Mouse (Mus musculus) myocyte (in vitro differentiated cells): ENCODE results near the gene Sgsm2. TPM values are rescaled to one million over a fixed set of nuclear protein-coding genes. Genes with fewer than 3 reads are reported as not detected.

Experiments used
- H3K27me3 ChIP-seq: one replicate; pipeline ENCODE4 v1.6.1; 2011; ENCODE audit not compliant: control insufficient read depth, insufficient read depth, insufficient read length
- H3K36me3 ChIP-seq: one replicate; pipeline ENCODE4 v1.6.1; 2011; ENCODE audit not compliant: control insufficient read depth, insufficient read depth
- H3K4me2 ChIP-seq: one replicate; pipeline ENCODE4 v1.6.1; 2011; ENCODE audit warnings: low read depth, control low read depth
- H3K4me3 ChIP-seq: one replicate; pipeline ENCODE4 v1.5.1; 2011; ENCODE audit warnings: mild to moderate bottlenecking, control low read depth, moderate library complexity
- H3K79me2 ChIP-seq: one replicate; pipeline ENCODE4 v1.6.1; 2011; ENCODE audit not compliant: control insufficient read depth, insufficient read depth
- H3ac ChIP-seq: one replicate; pipeline ENCODE4 v1.6.1; 2011; ENCODE audit not compliant: control insufficient read depth, insufficient read length
- CEBPB ChIP-seq: IDR thresholded peaks from 2 replicates; pipeline ENCODE4 v1.6.1; 2011; ENCODE audit warnings: mild to moderate bottlenecking, moderate library complexity; ENCODE audit not compliant: poor library complexity, insufficient read depth, severe bottlenecking
- E2F4 ChIP-seq: IDR thresholded peaks from one replicate; pipeline ENCODE4 v1.6.1; 2011; ENCODE audit warnings: mild to moderate bottlenecking, control low read depth, moderate library complexity; ENCODE audit not compliant: insufficient read depth
- MAX ChIP-seq: IDR thresholded peaks from one replicate; pipeline ENCODE4 v1.6.1; 2011; ENCODE audit warnings: low read depth, mild to moderate bottlenecking, control low read depth
- MYOD1 ChIP-seq, 3 experiments: IDR thresholded peaks; one replicate each; pipeline ENCODE4 v1.6.1; 2011; ENCODE audit warnings: control low read depth in 2 of 3, low read depth in 2 of 3, mild to moderate bottlenecking in 2 of 3, moderate library complexity in 1 of 3; ENCODE audit not compliant: insufficient read length in 2 of 3, control insufficient read depth in 1 of 3
- MYOG ChIP-seq, 3 experiments: IDR thresholded peaks; one replicate each; pipeline ENCODE4 v1.6.1; 2011; ENCODE audit warnings: control low read depth in 2 of 3, low read depth in 2 of 3, mild to moderate bottlenecking in 2 of 3; ENCODE audit not compliant: insufficient read length in 2 of 3, control insufficient read depth in 1 of 3, insufficient read depth in 1 of 3
- POLR2A ChIP-seq: IDR thresholded peaks from one replicate; pipeline ENCODE4 v1.6.1; 2011; ENCODE audit warnings: low read depth, mild to moderate bottlenecking, control low read depth, moderate library complexity; ENCODE audit not compliant: insufficient read length
- POLR2AphosphoS2 ChIP-seq: IDR thresholded peaks from one replicate; pipeline ENCODE4 v1.6.1; 2011; ENCODE audit warnings: low read depth, control low read depth; ENCODE audit not compliant: insufficient read length
- REST ChIP-seq: IDR thresholded peaks from one replicate; pipeline ENCODE4 v1.6.1; 2011; ENCODE audit warnings: mild to moderate bottlenecking, control low read depth, moderate library complexity; ENCODE audit not compliant: insufficient read depth, insufficient read length
- SRF ChIP-seq: IDR thresholded peaks from one replicate; pipeline ENCODE4 v1.6.1; 2011; ENCODE audit warnings: low read depth; ENCODE audit not compliant: control insufficient read depth, insufficient read length
- TCF12 ChIP-seq: IDR thresholded peaks from one replicate; pipeline ENCODE4 v1.6.1; 2011; ENCODE audit warnings: mild to moderate bottlenecking, control low read depth; ENCODE audit not compliant: poor library complexity, insufficient read depth, severe bottlenecking
- TCF3 ChIP-seq: IDR thresholded peaks from one replicate; pipeline ENCODE4 v1.6.1; 2011; ENCODE audit warnings: low read depth, control low read depth; ENCODE audit not compliant: insufficient read length
- USF1 ChIP-seq: IDR thresholded peaks from one replicate; pipeline ENCODE4 v1.6.1; 2011; ENCODE audit warnings: low read depth, mild to moderate bottlenecking, control low read depth, moderate library complexity
- polyA plus RNA-seq: library from polyadenylated mRNA; unstranded; fragments of >200 nt; fragmentation: generic; extraction: Trizol; gene quantifications from one replicate; pipeline ENCODE4 v1.2.1, GENCODE M21; 2012; ENCODE audit warnings: missing spikeins

The Sgsm2 gene
- polyA plus RNA-seq, 1 experiment = 12.3 TPM

- H3K27me3 ChIP-seq = no peaks in the 10 kb centered on the region
- H3K36me3 ChIP-seq = no peaks in the 10 kb centered on the region
- H3K79me2 ChIP-seq = no peaks in the 10 kb centered on the region
- no peak overlapping the region for H3ac ChIP-seq
- no peak overlapping the region for H3K4me2 ChIP-seq
- no peak overlapping the region for H3K4me3 ChIP-seq
- TF ChIP-seq POLR2A = no peak
- TF ChIP-seq MYOG (IDR thresholded peaks at IDR 0.05; ENCODE audit: control insufficient read depth in 1 of 3, insufficient read depth in 1 of 3, insufficient read length in 2 of 3, low read depth in 2 of 3) = no peak
- no peak for TF ChIP-seq POLR2AphosphoS2
- no peak for TF ChIP-seq TCF12
- TF ChIP-seq E2F4 = no peak
- no peak for TF ChIP-seq TCF3
- no peak for TF ChIP-seq USF1
These were observed 31.6 kb downstream of the Sgsm2 start for GRCm38 (mm10) chr11:74865252-74865651.

- no peak for TF ChIP-seq MYOD1 (IDR thresholded peaks at IDR 0.05; ENCODE audit: control insufficient read depth in 1 of 3, insufficient read length in 2 of 3, low read depth in 2 of 3)
These were observed 32.4 kb downstream of the Sgsm2 start for GRCm38 (mm10) chr11:74864421-74864820.

GRCm38 (mm10) chr11:74863471-74863870 lies 33.4 kb downstream of the Sgsm2 start:
- Histone ChIP-seq H3K36me3 (no peaks in the 10 kb centered on the region), H3K79me2 (no peaks in the 10 kb centered on the region), H3K4me2 (no peak overlapping the region), H3K4me3 (no peak overlapping the region), H3K27me3 (no peaks in the 10 kb centered on the region), H3ac (no peak overlapping the region)
- TF ChIP-seq SRF (no peak), MAX (no peak), MYOD1 (IDR thresholded peaks at IDR 0.05; ENCODE audit: control insufficient read depth in 1 of 3, insufficient read length in 2 of 3, low read depth in 2 of 3) (no peak), CEBPB (no peak), POLR2A (no peak)

More at GRCm38 (mm10) chr11:74864421-74864820, 32.4 kb downstream of the Sgsm2 start:
- H3K36me3 ChIP-seq = no peaks in the 10 kb centered on the region
- no peaks in the 10 kb centered on the region for H3K79me2 ChIP-seq
- no peak overlapping the region for H3K4me2 ChIP-seq
- no peaks in the 10 kb centered on the region for H3K27me3 ChIP-seq
- no peak overlapping the region for H3ac ChIP-seq
- H3K4me3 ChIP-seq = no peak overlapping the region

GRCm38 (mm10) chr11:74862129-74862528 lies 34.7 kb downstream of the Sgsm2 start:
- TF ChIP-seq SRF = no peak
- TF ChIP-seq MYOD1 (IDR thresholded peaks at IDR 0.05; ENCODE audit: control insufficient read depth in 1 of 3, insufficient read length in 2 of 3, low read depth in 2 of 3) = peak in 1 of 3 experiments; percentile 51
- TF ChIP-seq MYOG (IDR thresholded peaks at IDR 0.05; ENCODE audit: control insufficient read depth in 1 of 3, insufficient read depth in 1 of 3, insufficient read length in 2 of 3, low read depth in 2 of 3) = peak in 1 of 3 experiments; percentile 54
- no peak overlapping the region for H3K4me3 ChIP-seq
- H3ac ChIP-seq = no peak overlapping the region
- H3K4me2 ChIP-seq = no peak overlapping the region
- no peaks in the 10 kb centered on the region for H3K27me3 ChIP-seq
- H3K79me2 ChIP-seq = no peaks in the 10 kb centered on the region
- H3K36me3 ChIP-seq = no peaks in the 10 kb centered on the region

GRCm38 (mm10) chr11:74857756-74858155 lies 39.1 kb downstream of the Sgsm2 start:
- Histone ChIP-seq H3ac (no peak overlapping the region), H3K27me3 (no peaks in the 10 kb centered on the region), H3K36me3 (no peaks in the 10 kb centered on the region), H3K4me3 (no peak overlapping the region), H3K4me2 (no peak overlapping the region), H3K79me2 (no peaks in the 10 kb centered on the region)
- no peak for TF ChIP-seq USF1
- no peak for TF ChIP-seq SRF
- no peak for TF ChIP-seq E2F4
- no peak for TF ChIP-seq MYOD1 (IDR thresholded peaks at IDR 0.05; ENCODE audit: control insufficient read depth in 1 of 3, insufficient read length in 2 of 3, low read depth in 2 of 3)
- TF ChIP-seq REST = no peak
- no peak for TF ChIP-seq MYOG (IDR thresholded peaks at IDR 0.05; ENCODE audit: control insufficient read depth in 1 of 3, insufficient read depth in 1 of 3, insufficient read length in 2 of 3, low read depth in 2 of 3)
- TF ChIP-seq POLR2A = no peak
- no peak for TF ChIP-seq TCF12
- TF ChIP-seq TCF3 = no peak
- TF ChIP-seq POLR2AphosphoS2 = no peak
- no peak for TF ChIP-seq CEBPB
- no peak for TF ChIP-seq MAX

GRCm38 (mm10) chr11:74850998-74851661 lies 45.7 kb downstream of the Sgsm2 start:
- Histone ChIP-seq H3K36me3 (no peaks in the 10 kb centered on the region), H3ac (no peak overlapping the region), H3K4me2 (no peak overlapping the region), H3K4me3 (no peak overlapping the region), H3K27me3 (no peaks in the 10 kb centered on the region), H3K79me2 (no peaks in the 10 kb centered on the region)
- TF ChIP-seq E2F4 (no peak), MAX (no peak), MYOD1 (IDR thresholded peaks at IDR 0.05; ENCODE audit: control insufficient read depth in 1 of 3, insufficient read length in 2 of 3, low read depth in 2 of 3) (no peak), POLR2AphosphoS2 (no peak), TCF3 (no peak), CEBPB (no peak), TCF12 (no peak), MYOG (IDR thresholded peaks at IDR 0.05; ENCODE audit: control insufficient read depth in 1 of 3, insufficient read depth in 1 of 3, insufficient read length in 2 of 3, low read depth in 2 of 3) (no peak), USF1 (no peak), REST (no peak), SRF (no peak), POLR2A (no peak)
